Mouse (Mus musculus): ENCODE measurements around the gene Taf3.

Taf3 gene

GRCm38 (mm10) chr2:9876621-9877325, 171.6 kb downstream of the Taf3 start:
- DNase-seq (ENCODE audit: low read depth, low spot score): no peak

DNA sequence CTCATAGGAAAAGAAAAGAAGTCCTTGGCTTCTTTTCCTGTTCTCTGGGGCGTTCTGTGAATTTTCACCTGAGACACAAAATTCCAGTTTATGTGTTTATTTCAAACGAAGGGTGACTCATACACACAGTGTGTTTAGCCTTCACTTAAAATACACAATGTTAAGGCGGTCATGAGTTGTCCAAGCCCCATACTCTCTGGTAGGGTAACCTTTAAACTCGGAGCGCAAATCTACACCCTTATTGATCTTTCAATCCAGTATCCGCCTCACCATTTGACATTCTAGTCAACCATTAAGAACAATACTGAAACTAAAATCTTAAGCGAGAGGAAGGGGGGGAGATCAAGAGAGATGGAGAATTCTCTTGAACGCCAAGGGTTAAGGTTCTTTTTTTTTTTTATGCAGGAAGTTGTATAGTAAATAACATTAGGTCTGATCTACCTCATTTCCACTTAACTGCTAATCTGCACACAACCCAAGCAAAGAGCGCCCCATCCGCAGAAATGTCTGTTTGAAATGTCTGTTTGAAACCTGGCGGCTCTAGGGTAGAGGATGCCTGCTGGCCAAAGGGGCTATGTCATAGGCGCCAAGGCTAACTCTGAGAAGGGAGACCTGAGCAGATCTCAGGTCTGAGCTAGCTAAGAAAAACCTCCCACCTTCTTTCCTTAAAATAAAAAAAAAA, 172.6 kb downstream of the Taf3 start:
- no peak for DNase-seq (ENCODE audit: low read depth, low spot score)

- no peak for DNase-seq (ENCODE audit: low read depth, low spot score)
These were observed 173.2 kb downstream of the Taf3 start for GRCm38 (mm10) chr2:9875220-9875619.

DNA sequence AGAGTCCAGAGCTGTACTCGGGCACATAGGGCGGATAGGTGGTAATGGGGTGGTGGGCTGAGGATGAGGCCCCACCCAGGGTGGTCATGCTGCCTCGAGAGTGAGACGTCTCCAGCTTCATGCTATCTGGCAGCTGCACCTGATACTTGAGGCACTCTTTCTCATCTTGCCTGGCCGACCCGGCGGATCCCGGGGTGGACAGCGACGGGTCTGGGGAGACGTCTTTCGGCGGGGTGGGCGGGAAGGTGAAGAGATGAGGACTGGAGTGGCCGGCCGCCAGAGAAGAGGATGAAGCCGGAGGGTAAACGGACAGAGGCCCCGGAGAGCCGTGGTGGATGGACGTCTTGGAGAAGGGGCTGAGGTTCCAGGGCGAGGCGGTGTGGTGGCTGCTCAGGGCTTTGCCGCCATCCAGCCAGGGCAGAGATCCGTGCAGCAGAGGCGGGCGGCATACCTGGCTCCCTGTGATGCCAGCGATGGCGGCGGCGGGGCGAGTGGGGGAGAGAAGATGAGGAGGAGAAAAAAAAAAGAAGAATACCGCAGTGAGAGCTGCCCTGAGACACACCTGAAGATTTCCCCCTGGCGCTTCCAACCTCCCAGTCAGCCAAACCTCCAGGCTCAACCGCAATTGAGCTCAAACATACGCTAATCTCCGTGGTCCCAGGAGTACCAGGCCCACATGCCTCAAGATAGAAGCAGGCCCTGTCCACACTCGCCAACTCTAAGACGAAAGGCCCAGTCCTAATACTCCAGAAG, 173.8 kb downstream of the Taf3 start:
- DNase-seq (ENCODE audit: low read depth, low spot score): no peak

DNA sequence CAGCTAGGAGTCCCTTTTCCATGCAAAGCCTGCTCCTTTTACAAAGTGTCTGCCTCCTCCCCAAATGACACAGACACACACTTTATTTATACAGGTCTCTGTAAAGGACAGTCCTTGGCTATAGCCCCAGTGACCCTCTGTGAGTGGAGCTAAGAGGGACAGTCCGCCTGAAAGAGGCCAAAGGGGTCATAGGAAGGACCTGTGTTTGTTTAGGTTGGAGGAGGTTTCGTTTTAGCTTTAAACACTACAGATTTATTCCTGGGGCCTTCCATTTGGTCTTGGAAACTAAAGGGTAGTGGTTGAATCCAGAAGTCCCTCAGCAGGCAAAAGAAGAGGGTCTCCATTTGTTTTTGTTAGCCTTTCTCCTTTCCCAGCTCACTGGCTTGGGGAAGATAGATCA, 174.6 kb downstream of the Taf3 start:
- no peak for DNase-seq (ENCODE audit: low read depth, low spot score)

GRCm38 (mm10) chr2:9872682-9873081, 175.7 kb downstream of the Taf3 start:
- no peak for DNase-seq (ENCODE audit: low read depth, low spot score)

DNA sequence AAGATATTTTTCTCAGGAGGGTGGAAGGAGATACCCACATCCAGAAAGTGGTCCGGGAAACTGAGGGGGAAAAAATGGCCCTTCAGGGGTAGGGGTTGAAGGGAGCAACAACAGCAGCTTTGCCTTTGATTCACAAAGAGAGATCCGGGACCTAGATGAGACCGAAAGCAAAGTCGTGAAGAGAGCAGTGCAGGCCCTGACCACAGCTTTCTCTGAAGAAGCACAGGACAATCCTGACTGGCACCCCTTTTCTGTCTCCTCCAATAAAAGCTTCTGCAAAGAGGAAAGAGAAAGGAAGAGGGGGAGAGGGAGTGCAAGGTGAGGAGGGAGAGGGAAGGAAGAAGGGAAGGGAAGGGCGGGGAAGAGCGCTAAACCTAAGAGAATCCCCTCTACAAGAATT, 176.6 kb downstream of the Taf3 start:
- no peak for DNase-seq (ENCODE audit: low read depth, low spot score)

DNA sequence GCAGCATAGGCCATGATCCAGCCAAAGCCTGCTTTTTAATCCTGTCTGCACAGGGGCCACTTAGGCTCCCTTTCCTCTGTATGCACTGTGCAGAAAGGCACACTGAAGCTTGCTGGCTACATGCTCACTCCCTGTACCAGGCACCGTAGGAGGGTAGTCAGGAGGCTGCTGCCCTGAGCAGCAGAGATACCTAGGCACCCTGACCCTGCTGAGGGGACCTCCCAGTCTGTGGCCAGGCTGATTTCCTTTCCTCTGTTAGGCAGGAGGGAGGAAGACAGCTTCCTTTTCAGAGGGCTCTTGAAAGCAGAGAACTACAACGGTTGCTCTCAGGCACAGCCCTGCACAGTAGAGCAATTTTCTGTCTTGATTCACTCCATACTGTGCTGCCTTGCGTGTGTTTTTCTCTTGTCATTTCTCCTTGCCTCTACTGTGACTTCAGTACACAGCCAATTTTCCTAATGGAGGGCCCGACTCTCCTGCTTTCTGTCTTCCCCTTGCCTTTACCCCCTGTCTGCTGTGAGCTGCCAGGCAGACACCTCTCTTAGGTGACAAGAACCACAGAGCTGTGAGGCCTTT, 177.2 kb downstream of the Taf3 start:
- no peak for DNase-seq (ENCODE audit: low read depth, low spot score)

DNA sequence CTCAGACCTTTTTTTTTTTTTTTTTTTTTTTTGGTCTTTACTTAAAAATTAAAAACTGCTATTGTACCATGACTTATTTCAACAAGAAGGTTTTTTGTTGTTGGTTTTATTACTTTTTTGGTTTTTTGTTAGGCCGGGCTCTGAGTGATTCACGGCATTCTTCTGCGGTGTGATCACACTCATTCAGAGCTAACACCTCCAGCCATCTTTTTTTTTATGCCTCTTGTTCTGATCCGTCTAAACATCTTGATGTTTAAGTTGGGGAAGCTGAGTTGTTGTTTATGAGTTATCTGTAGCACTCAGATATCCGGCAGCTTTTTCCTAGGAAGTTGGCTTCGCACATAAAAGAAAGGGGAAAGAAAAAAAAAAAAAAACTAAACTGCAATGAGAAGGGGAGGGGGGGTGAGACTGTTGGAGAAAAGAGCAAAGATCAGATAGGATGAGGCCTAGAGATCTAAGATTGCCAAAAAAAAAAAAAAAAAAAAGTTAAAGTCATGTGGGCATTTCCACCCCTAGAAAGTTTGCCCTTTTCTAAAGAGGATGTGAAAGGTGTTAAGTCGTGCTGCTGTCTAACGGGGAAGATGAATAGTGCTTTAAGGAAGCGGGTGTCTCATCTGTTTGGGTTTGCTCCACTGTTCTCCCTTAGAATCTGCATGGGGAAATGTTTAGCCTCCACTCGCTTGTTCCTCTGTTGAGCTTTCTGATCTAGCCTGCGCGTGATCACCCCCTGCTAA, 181.1 kb downstream of the Taf3 start:
- DNase-seq (ENCODE audit: low read depth, low spot score): no peak

Measured in skeletal muscle tissue, adult 2 months (tissue).